ENCODE assay signal across 13 mouse cellular contexts in genomic region chr13:98317911-98318310, GRCm38 (mm10). TPM values are rescaled to one million over a fixed set of nuclear protein-coding genes. Genes with fewer than 3 reads are reported as not detected.
DNase-seq lines count a peak whose midpoint lies in the region; ATAC-seq and TF ChIP-seq lines count a peak whose summit lies in the region.
"Had no signal": no experiment of that assay in that cellular context is flagged by ENCODE, and none has a peak within 500 bp of the region (broad histone marks: within the 10 kb centered on the region; RNA-seq: fewer than 3 reads in every experiment).

No protein-coding gene starts in this region.

- TF ChIP-seq EP300 in lung, postnatal 0 days (IDR thresholded peaks at IDR 0.05), result no peak

- no peak for TF ChIP-seq POLR2A in limb, embryonic 14.5 days (IDR thresholded peaks at IDR 0.05; ENCODE audit: borderline replicate concordance, extremely low read depth, insufficient read depth, insufficient read length)

- no peak overlapping the region for H3K9ac ChIP-seq in lung, postnatal 0 days (replicated peaks; ENCODE audit: low read depth)
- no peak overlapping the region for H3K9ac ChIP-seq in limb, embryonic 14.5 days (ENCODE audit: low read depth, low read length, severe bottlenecking)
- peak overlapping the region; percentile 75; the same call in 1 of the 2 replicates for H3K9ac ChIP-seq in neural tube, embryonic 15.5 days (replicated peaks)

- no peak for TF ChIP-seq CTCF in lung, postnatal 0 days (IDR thresholded peaks at IDR 0.05)

- WGBS in heart, embryonic 10.5 days, result 87% methylated on average over 6 of the region's 6 CpGs
- WGBS in lung, postnatal 0 days, result 80% methylated on average over 6 of the region's 6 CpGs
- WGBS in limb, embryonic 14.5 days, result 87% methylated on average over 6 of the region's 6 CpGs
- WGBS in neural tube, embryonic 15.5 days, result 90% methylated on average over 6 of the region's 6 CpGs

- no peaks in the 10 kb centered on the region for H3K9me3 ChIP-seq in heart, embryonic 10.5 days
- no peaks in the 10 kb centered on the region for H3K9me3 ChIP-seq in lung, postnatal 0 days (ENCODE audit: low read length)
- H3K9me3 ChIP-seq in limb, embryonic 14.5 days (ENCODE audit: control insufficient read depth, low read length), result no peaks in the 10 kb centered on the region
- H3K9me3 ChIP-seq in neural tube, embryonic 15.5 days (replicated peaks), result no peaks in the 10 kb centered on the region
- H3K9me3 ChIP-seq: limb, embryonic 13.5 days; stomach, embryonic 15.5 days had no signal

- peaks cover 4% of the 10 kb centered on the region for H3K4me1 ChIP-seq in heart, embryonic 10.5 days
- peaks cover 7% of the 10 kb centered on the region; the same call in 1 of the 2 replicates for H3K4me1 ChIP-seq in lung, postnatal 0 days (ENCODE audit: insufficient read depth, low read depth, low read length)
- H3K4me1 ChIP-seq in limb, embryonic 14.5 days (ENCODE audit: control insufficient read depth, insufficient read depth, low read length), result peaks cover 11% of the 10 kb centered on the region
- H3K4me1 ChIP-seq in neural tube, embryonic 15.5 days, result peaks cover 21% of the 10 kb centered on the region

- intact Hi-C loops in heart, postnatal 25 days (cut with DNase I), result no loop called here

- DNase-seq in heart, embryonic 10.5 days (ENCODE audit: low spot score), result no peak
- DNase-seq in heart, postnatal 25 days (ENCODE audit: low spot score), result no peak
- DNase-seq in lung, postnatal 0 days (ENCODE audit: low spot score), result peak; percentile 30
- DNase-seq in lung, postnatal 4 days, result no peak
- no peak for DNase-seq in limb, embryonic 14.5 days (ENCODE audit: low spot score)
- DNase-seq in natural killer cell, adult 2 months (ENCODE audit: low spot score in 2 of 2), result no peak
- DNase-seq in kidney, postnatal 14 days, result no peak
- DNase-seq: cerebellum, adult 11-12 months; kidney, adult 2 months had no signal

- peak overlapping the region; percentile 100 for H3K4me3 ChIP-seq in heart, embryonic 10.5 days
- H3K4me3 ChIP-seq in lung, postnatal 0 days (ENCODE audit: low read depth, low read length), result no peak overlapping the region
- H3K4me3 ChIP-seq in limb, embryonic 14.5 days (replicated peaks; ENCODE audit: low read length), result 0 out of 2 replicates have a peak overlapping the region, but pooled peaks have one; percentile 99
- H3K4me3 ChIP-seq in neural tube, embryonic 15.5 days (replicated peaks), result peak overlapping the region; percentile 69; the same call in 1 of the 2 replicates

- H3K4me2 ChIP-seq in lung, postnatal 0 days (replicated peaks; ENCODE audit: low read depth, low read length), result no peak overlapping the region
- H3K4me2 ChIP-seq in limb, embryonic 14.5 days (replicated peaks; ENCODE audit: low read depth, low read length, severe bottlenecking), result peak overlapping the region; percentile 75; the same call in 1 of the 2 replicates
- peak overlapping the region; percentile 81 for H3K4me2 ChIP-seq in neural tube, embryonic 15.5 days

- peaks cover 10% of the 10 kb centered on the region for H3K36me3 ChIP-seq in heart, embryonic 10.5 days
- 0 out of 2 replicates have a peak, but pooled peaks cover 2% of the 10 kb centered on the region for H3K36me3 ChIP-seq in lung, postnatal 0 days (ENCODE audit: insufficient read depth, low read length)
- H3K36me3 ChIP-seq in limb, embryonic 14.5 days (ENCODE audit: control insufficient read depth, insufficient read depth, low read length), result peaks cover 17% of the 10 kb centered on the region; the same call in 1 of the 2 replicates
- peaks cover 7% of the 10 kb centered on the region; the same call in 1 of the 2 replicates for H3K36me3 ChIP-seq in neural tube, embryonic 15.5 days

- no peak overlapping the region for H3K27ac ChIP-seq in heart, embryonic 10.5 days
- H3K27ac ChIP-seq in lung, postnatal 0 days (ENCODE audit: low read length), result no peak overlapping the region
- H3K27ac ChIP-seq in limb, embryonic 14.5 days (replicated peaks; ENCODE audit: low read depth, low read length), result no peak overlapping the region
- no peak overlapping the region for H3K27ac ChIP-seq in neural tube, embryonic 15.5 days (replicated peaks)

- ATAC-seq in lung, postnatal 0 days, result no peak
- no peak for ATAC-seq in limb, embryonic 14.5 days (ENCODE audit: low FRiP score, low read depth)
- no peak for ATAC-seq in neural tube, embryonic 15.5 days (ENCODE audit: low FRiP score)

- H3K27me3 ChIP-seq in heart, embryonic 10.5 days (ENCODE audit: insufficient read depth, poor library complexity, severe bottlenecking), result no peaks in the 10 kb centered on the region
- H3K27me3 ChIP-seq in lung, postnatal 0 days (replicated peaks; ENCODE audit: insufficient read depth, low read length), result no peaks in the 10 kb centered on the region
- no peaks in the 10 kb centered on the region for H3K27me3 ChIP-seq in limb, embryonic 14.5 days (ENCODE audit: control insufficient read depth, insufficient read depth, low read length)
- H3K27me3 ChIP-seq in neural tube, embryonic 15.5 days (replicated peaks), result no peaks in the 10 kb centered on the region
- H3K27me3 ChIP-seq: limb, embryonic 13.5 days; stomach, embryonic 15.5 days had no signal

RNA-seq across cellular contexts. Expression of gene Btf3, which starts 1.1 kb away (rescaled TPM):
- polyA plus RNA-seq in heart, embryonic 10.5 days (2016; fragmentation: Nextera tagmentation; extraction: Ambion mirVana), result 512 and 641 TPM in 2 replicates
- 100 to 1,000 TPM; 190 to 219 TPM for total RNA-seq in heart, postnatal 25 days (2021)
- 499 and 511 TPM in 2 replicates for polyA plus RNA-seq in lung, postnatal 0 days (2015; fragmentation: Nextera tagmentation; extraction: Ambion mirVana)
- 403 and 867 TPM in 2 replicates for polyA plus RNA-seq in limb, embryonic 14.5 days (2012; rRNA removed)
- polyA plus RNA-seq in limb, embryonic 14.5 days (2014; fragmentation: Nextera tagmentation; extraction: Ambion mirVana), result 702 and 731 TPM in 2 replicates
- 481 and 531 TPM in 2 replicates for polyA plus RNA-seq in neural tube, embryonic 15.5 days (2015; fragmentation: Nextera tagmentation; extraction: Ambion mirVana)

RNA-seq across cellular contexts. Expression of gene Foxd1, which starts 36.1 kb away (rescaled TPM):
- 0.10 and 0.16 TPM in 2 replicates for polyA plus RNA-seq in heart, embryonic 10.5 days (2016; fragmentation: Nextera tagmentation; extraction: Ambion mirVana)
- under 1 TPM in 1 of 2 experiments, not detected in 1; 0.05 TPM for total RNA-seq in heart, postnatal 25 days (2021)
- 0.05 TPM in 2 replicates for polyA plus RNA-seq in lung, postnatal 0 days (2015; fragmentation: Nextera tagmentation; extraction: Ambion mirVana)
- polyA plus RNA-seq in limb, embryonic 14.5 days (2012; rRNA removed), result 0.89 and 1.0 TPM in 2 replicates
- polyA plus RNA-seq in limb, embryonic 14.5 days (2014; fragmentation: Nextera tagmentation; extraction: Ambion mirVana), result 0.32 and 0.46 TPM in 2 replicates
- polyA plus RNA-seq in neural tube, embryonic 15.5 days (2015; fragmentation: Nextera tagmentation; extraction: Ambion mirVana), result 0.33 and 0.65 TPM in 2 replicates
- polyA plus RNA-seq: stomach, embryonic 15.5 days had no signal

RNA-seq across cellular contexts. Expression of gene Gm21976, which starts 38.2 kb away (rescaled TPM):
- not detected in 2 replicates for polyA plus RNA-seq in heart, embryonic 10.5 days (2016; fragmentation: Nextera tagmentation; extraction: Ambion mirVana)
- total RNA-seq in heart, postnatal 25 days (2021), result not detected
- 0.38 TPM in 1 of 2 replicates, not detected in the other for polyA plus RNA-seq in lung, postnatal 0 days (2015; fragmentation: Nextera tagmentation; extraction: Ambion mirVana)
- polyA plus RNA-seq in limb, embryonic 14.5 days (2012; rRNA removed), result not detected in 2 replicates
- polyA plus RNA-seq in limb, embryonic 14.5 days (2014; fragmentation: Nextera tagmentation; extraction: Ambion mirVana), result not detected in 2 replicates
- polyA plus RNA-seq in neural tube, embryonic 15.5 days (2015; fragmentation: Nextera tagmentation; extraction: Ambion mirVana), result not detected in 2 replicates
- polyA plus RNA-seq: C2C12; kidney, adult 2 months; limb, embryonic 13.5 days; stomach, embryonic 15.5 days had no signal

RNA-seq across cellular contexts. Expression of gene Ankra2, which starts 55.0 kb away (rescaled TPM):
- 14.8 and 16.3 TPM in 2 replicates for polyA plus RNA-seq in heart, embryonic 10.5 days (2016; fragmentation: Nextera tagmentation; extraction: Ambion mirVana)
- total RNA-seq in heart, postnatal 25 days (2021), result 10 to 100 TPM; 33.5 to 35.2 TPM
- polyA plus RNA-seq in lung, postnatal 0 days (2015; fragmentation: Nextera tagmentation; extraction: Ambion mirVana), result 22.1 and 24.2 TPM in 2 replicates
- polyA plus RNA-seq in limb, embryonic 14.5 days (2012; rRNA removed), result 32.3 and 39.7 TPM in 2 replicates
- polyA plus RNA-seq in limb, embryonic 14.5 days (2014; fragmentation: Nextera tagmentation; extraction: Ambion mirVana), result 30.8 and 31.7 TPM in 2 replicates
- 55.7 and 71.9 TPM in 2 replicates for polyA plus RNA-seq in neural tube, embryonic 15.5 days (2015; fragmentation: Nextera tagmentation; extraction: Ambion mirVana)

RNA-seq across cellular contexts. Expression of gene Utp15, which starts 55.1 kb away (rescaled TPM):
- polyA plus RNA-seq in heart, embryonic 10.5 days (2016; fragmentation: Nextera tagmentation; extraction: Ambion mirVana), result 25.1 and 32.1 TPM in 2 replicates
- total RNA-seq in heart, postnatal 25 days (2021), result 1 to 10 TPM; 5.5 to 5.6 TPM
- polyA plus RNA-seq in lung, postnatal 0 days (2015; fragmentation: Nextera tagmentation; extraction: Ambion mirVana), result 8.4 and 8.7 TPM in 2 replicates
- 19.2 and 20.6 TPM in 2 replicates for polyA plus RNA-seq in limb, embryonic 14.5 days (2012; rRNA removed)
- 25.3 and 27.6 TPM in 2 replicates for polyA plus RNA-seq in limb, embryonic 14.5 days (2014; fragmentation: Nextera tagmentation; extraction: Ambion mirVana)
- 26.7 and 27.9 TPM in 2 replicates for polyA plus RNA-seq in neural tube, embryonic 15.5 days (2015; fragmentation: Nextera tagmentation; extraction: Ambion mirVana)
